Mouse (Mus musculus) thymus, adult 2 months (tissue): ENCODE results near the gene Ugt2b1.

Source experiments
- CTCF ChIP-seq: fragments of 200-500 bp; IDR thresholded peaks from 2 replicates; pipeline ENCODE4 v1.5.1; 2012; ENCODE audit warnings: mild to moderate bottlenecking, control low read depth, low read length, moderate library complexity, borderline replicate concordance; ENCODE audit not compliant: control insufficient read depth, poor library complexity, insufficient read depth; ENCODE audit errors: extremely low read depth
- POLR2A ChIP-seq: fragments of 200-500 bp; IDR thresholded peaks from 2 replicates; pipeline ENCODE4 v1.6.1; 2012; ENCODE audit warnings: mild to moderate bottlenecking, low read length, control low read depth, moderate library complexity; ENCODE audit not compliant: control insufficient read depth, poor library complexity, insufficient read depth; ENCODE audit errors: extremely low read depth

DNA sequence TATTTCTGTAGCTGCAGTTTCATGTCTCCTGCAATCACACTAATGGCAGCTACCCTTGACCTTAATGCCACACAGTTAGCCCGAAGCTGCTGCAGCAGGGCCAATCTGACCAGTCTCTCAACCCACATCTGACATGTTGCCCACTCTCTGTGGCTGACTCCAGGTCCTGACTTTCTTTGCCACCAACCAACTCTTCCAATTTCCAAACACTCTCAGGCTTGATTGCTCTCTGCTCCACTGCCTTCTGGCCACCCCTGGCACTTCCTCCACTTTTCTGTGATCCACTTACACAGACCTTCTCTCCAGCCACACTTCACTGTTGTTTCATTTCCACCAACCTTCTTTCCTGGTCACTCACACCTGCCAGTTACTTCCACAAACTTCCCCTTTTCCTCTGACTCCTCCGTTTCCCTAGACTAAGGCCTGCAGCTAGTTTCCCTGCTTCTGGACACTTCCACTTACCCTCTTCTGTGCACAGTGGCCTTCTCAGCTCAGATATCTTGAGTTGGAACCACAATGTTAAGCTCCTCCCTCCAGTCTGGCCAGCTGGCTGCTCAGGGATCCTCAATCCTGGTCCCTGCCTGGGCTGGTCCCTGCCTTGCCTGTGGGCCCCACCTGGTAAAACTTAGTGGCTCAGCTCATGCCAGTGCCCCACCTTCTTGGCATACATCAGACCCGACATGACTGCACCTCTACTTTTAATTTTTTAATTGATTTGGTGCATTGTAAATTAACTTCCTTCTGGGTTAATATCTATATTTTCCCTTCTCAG, 35.4 kb upstream of the Ugt2b1 start:
- TF ChIP-seq CTCF (no peak), POLR2A (no peak)
